Mouse (Mus musculus): ENCODE results near the gene Zfp952. TPM values are rescaled to one million over a fixed set of nuclear protein-coding genes. Genes with fewer than 3 reads are reported as not detected.
"Not testable (repeated sequence)": the region's sequence is repeated elsewhere in the genome, so short reads cannot be mapped to it uniquely, and the experiment has no call there.

Gene Zfp952
- polyA plus RNA-seq, 1 experiment from 2014 or later, result 13.5 TPM

- Histone ChIP-seq H3K27ac (ENCODE audit: low read depth, low read length) (no peak overlapping the region), H3K9ac (ENCODE audit: low read depth, low read length) (peak overlapping the region; percentile 67), H3K4me2 (replicated peaks; ENCODE audit: low read depth, low read length) (peak overlapping the region; percentile 45), H3K36me3 (ENCODE audit: control insufficient read depth, insufficient read depth, low read length) (no peaks in the 10 kb centered on the region), H3K27me3 (ENCODE audit: control insufficient read depth, insufficient read depth, low read length) (no peaks in the 10 kb centered on the region), H3K4me1 (ENCODE audit: control insufficient read depth, insufficient read depth, low read length) (peaks cover 10% of the 10 kb centered on the region), H3K4me3 (ENCODE audit: low read length) (peak overlapping the region; percentile 66), H3K9me3 (ENCODE audit: control insufficient read depth, low read length) (no peaks in the 10 kb centered on the region)
- peak; percentile 65 for ATAC-seq (ENCODE audit: low FRiP score, low TSS enrichment)
- WGBS, result under 1% methylated on average over 14 of the region's 14 CpGs
Observed at GRCm38 (mm10) chr17:32965253-32965622, 27.7 kb upstream of the Zfp952 start.

DNA sequence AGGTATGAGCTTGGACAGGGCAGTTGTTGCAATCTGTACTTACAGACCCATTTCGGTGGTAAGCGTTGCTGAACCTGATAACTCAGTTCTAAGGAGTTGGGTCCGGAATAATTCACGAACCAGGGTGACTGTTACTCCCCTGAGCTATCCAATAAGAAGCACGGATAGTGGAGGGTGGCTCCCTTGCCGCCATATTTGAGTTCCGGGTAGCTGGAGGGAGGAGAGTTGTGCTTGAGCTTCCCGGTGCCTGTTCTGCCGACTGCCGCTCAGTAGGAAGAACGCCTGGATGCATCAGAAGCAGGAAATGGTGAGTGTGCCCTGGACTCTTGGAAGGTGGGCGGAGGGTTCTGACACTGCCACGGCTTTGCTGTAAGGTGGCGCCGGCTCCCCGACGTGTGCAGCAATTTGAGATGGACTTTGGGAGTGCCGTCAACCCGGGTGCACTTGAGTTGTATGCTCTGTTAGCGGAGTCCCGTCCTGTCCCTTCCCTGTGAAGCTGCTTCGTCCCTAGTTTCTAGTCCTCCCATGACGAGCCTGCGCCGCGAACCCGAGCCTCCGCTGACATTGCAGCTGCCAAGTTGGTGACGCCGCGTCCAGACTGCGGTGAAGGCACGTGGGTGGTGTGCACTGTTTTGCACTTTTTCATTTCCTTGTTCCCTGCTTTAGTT is 27.2 kb upstream of the Zfp952 start, which contains the start of gene Zfp472:
TSS of gene Zfp472 (plus strand) at position 192 of the 668 bp plus-strand sequence.
- Histone ChIP-seq H3K4me2 (replicated peaks; ENCODE audit: low read depth, low read length) (peak within 1 kb of the TSS; percentile 45), H3K9me3 (ENCODE audit: control insufficient read depth, low read length) (no peaks in the 10 kb centered on the region), H3K4me3 (ENCODE audit: low read length) (peak within 1 kb of the TSS; percentile 66), H3K27ac (ENCODE audit: low read depth, low read length) (peak within 1 kb of the TSS; percentile 72), H3K9ac (ENCODE audit: low read depth, low read length) (peak within 1 kb of the TSS; percentile 67), H3K27me3 (ENCODE audit: control insufficient read depth, insufficient read depth, low read length) (no peaks in the 10 kb centered on the region), H3K4me1 (ENCODE audit: control insufficient read depth, insufficient read depth, low read length) (peaks cover 10% of the 10 kb centered on the region), H3K36me3 (ENCODE audit: control insufficient read depth, insufficient read depth, low read length) (no peaks in the 10 kb centered on the region)
- 0% methylated on average over 33 of the region's 33 CpGs for WGBS
- ATAC-seq (ENCODE audit: low FRiP score, low TSS enrichment), result peak; percentile 99

- ATAC-seq (ENCODE audit: low FRiP score, low TSS enrichment), result no peak
- Histone ChIP-seq H3K4me2 (replicated peaks; ENCODE audit: low read depth, low read length) (no peak overlapping the region), H3K9me3 (ENCODE audit: control insufficient read depth, low read length) (no peaks in the 10 kb centered on the region), H3K4me1 (ENCODE audit: control insufficient read depth, insufficient read depth, low read length) (no peaks in the 10 kb centered on the region), H3K4me3 (ENCODE audit: low read length) (no peak overlapping the region), H3K27me3 (ENCODE audit: control insufficient read depth, insufficient read depth, low read length) (no peaks in the 10 kb centered on the region), H3K27ac (ENCODE audit: low read depth, low read length) (no peak overlapping the region), H3K36me3 (ENCODE audit: control insufficient read depth, insufficient read depth, low read length) (peaks cover 32% of the 10 kb centered on the region), H3K9ac (ENCODE audit: low read depth, low read length) (no peak overlapping the region)
- 78% methylated on average over 4 of the region's 4 CpGs for WGBS
Observed at GRCm38 (mm10) chr17:32981361-32981760, 11.6 kb upstream of the Zfp952 start.

DNA sequence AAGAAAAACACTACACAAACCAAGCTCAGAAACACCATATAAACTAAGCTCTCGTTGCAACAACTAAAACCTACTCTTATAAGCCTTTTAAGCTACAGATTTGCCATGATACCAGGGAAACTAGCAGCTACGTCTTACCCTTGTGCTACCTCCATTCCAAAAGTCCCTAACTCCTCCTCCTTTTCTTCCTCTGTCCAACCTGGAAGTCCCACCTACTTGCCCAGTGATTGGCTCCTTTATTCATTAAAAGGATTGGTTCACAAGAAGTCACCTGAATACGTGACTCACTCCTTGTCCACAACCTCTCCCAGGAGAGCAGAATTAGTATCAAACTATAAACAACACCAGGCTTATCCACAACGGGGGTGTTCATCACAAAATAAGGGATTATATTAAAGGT is 6.6 kb upstream of the Zfp952 start:
- WGBS, result 77% methylated on average over 4 of the region's 4 CpGs
- ATAC-seq (ENCODE audit: low FRiP score, low TSS enrichment), result no peak

GRCm38 (mm10) chr17:32991965-32992698 is 797 bp upstream of the Zfp952 start:
- H3K36me3 ChIP-seq (ENCODE audit: control insufficient read depth, insufficient read depth, low read length), result peaks cover 11% of the 10 kb centered on the region; the same call in 1 of the 2 replicates
- H3K4me2 ChIP-seq (replicated peaks; ENCODE audit: low read depth, low read length), result peak overlapping the region; percentile 77
- H3K27me3 ChIP-seq (ENCODE audit: control insufficient read depth, insufficient read depth, low read length), result no peaks in the 10 kb centered on the region
- no peak for ATAC-seq (ENCODE audit: low FRiP score, low TSS enrichment)
- no peak overlapping the region for H3K9ac ChIP-seq (ENCODE audit: low read depth, low read length)
- no peak overlapping the region for H3K27ac ChIP-seq (ENCODE audit: low read depth, low read length)
- H3K4me1 ChIP-seq (ENCODE audit: control insufficient read depth, insufficient read depth, low read length), result 0 out of 2 replicates have a peak, but pooled peaks cover 3% of the 10 kb centered on the region
- H3K9me3 ChIP-seq (ENCODE audit: control insufficient read depth, low read length), result no peaks in the 10 kb centered on the region
- WGBS, result 74% methylated on average over 12 of the region's 12 CpGs
- H3K4me3 ChIP-seq (ENCODE audit: low read length), result peak overlapping the region; percentile 65; the same call in 1 of the 2 replicates

More for the DNA sequence above, 6.6 kb upstream of the Zfp952 start:
- H3K27me3 ChIP-seq (ENCODE audit: control insufficient read depth, insufficient read depth, low read length), result no peaks in the 10 kb centered on the region
- no peaks in the 10 kb centered on the region for H3K4me1 ChIP-seq (ENCODE audit: control insufficient read depth, insufficient read depth, low read length)
- H3K4me2 ChIP-seq (replicated peaks; ENCODE audit: low read depth, low read length), result no peak overlapping the region
- H3K9me3 ChIP-seq (ENCODE audit: control insufficient read depth, low read length), result no peaks in the 10 kb centered on the region
- no peak overlapping the region for H3K4me3 ChIP-seq (ENCODE audit: low read length)
- H3K27ac ChIP-seq (ENCODE audit: low read depth, low read length), result no peak overlapping the region
- H3K9ac ChIP-seq (ENCODE audit: low read depth, low read length), result no peak overlapping the region
- no peaks in the 10 kb centered on the region for H3K36me3 ChIP-seq (ENCODE audit: control insufficient read depth, insufficient read depth, low read length)

- no peak overlapping the region for H3K9ac ChIP-seq (ENCODE audit: low read depth, low read length)
- H3K27me3 ChIP-seq (ENCODE audit: control insufficient read depth, insufficient read depth, low read length), result no peaks in the 10 kb centered on the region
- H3K4me2 ChIP-seq (replicated peaks; ENCODE audit: low read depth, low read length), result no peak overlapping the region
- H3K36me3 ChIP-seq (ENCODE audit: control insufficient read depth, insufficient read depth, low read length), result peaks cover 34% of the 10 kb centered on the region
- no peak overlapping the region for H3K4me3 ChIP-seq (ENCODE audit: low read length)
- 0 out of 2 replicates have a peak, but pooled peaks cover 3% of the 10 kb centered on the region for H3K4me1 ChIP-seq (ENCODE audit: control insufficient read depth, insufficient read depth, low read length)
- no peak overlapping the region for H3K27ac ChIP-seq (ENCODE audit: low read depth, low read length)
- H3K9me3 ChIP-seq (ENCODE audit: control insufficient read depth, low read length), result peaks cover 10% of the 10 kb centered on the region; the same call in 1 of the 2 replicates
- no peak for ATAC-seq (ENCODE audit: low FRiP score, low TSS enrichment)
- WGBS, result 94% methylated on average over 2 of the region's 2 CpGs
Observed at GRCm38 (mm10) chr17:32998492-32998891, 5.6 kb downstream of the Zfp952 start.

- H3K27ac ChIP-seq (ENCODE audit: low read depth, low read length), result no peak overlapping the region
- WGBS, result 50% methylated on average over 9 of the region's 9 CpGs
Observed at GRCm38 (mm10) chr17:33008337-33008736, 15.4 kb downstream of the Zfp952 start.

GRCm38 (mm10) chr17:33020434-33020833 is 27.5 kb downstream of the Zfp952 start:
- peaks cover 40% of the 10 kb centered on the region for H3K36me3 ChIP-seq (ENCODE audit: control insufficient read depth, insufficient read depth, low read length)
- not testable (repeated sequence) for H3K9ac ChIP-seq (ENCODE audit: low read depth, low read length); H3K27ac ChIP-seq (ENCODE audit: low read depth, low read length); H3K4me3 ChIP-seq (ENCODE audit: low read length); H3K4me2 ChIP-seq (replicated peaks; ENCODE audit: low read depth, low read length); H3K4me1 ChIP-seq (ENCODE audit: control insufficient read depth, insufficient read depth, low read length); H3K27me3 ChIP-seq (ENCODE audit: control insufficient read depth, insufficient read depth, low read length); ATAC-seq (ENCODE audit: low FRiP score, low TSS enrichment)
- peaks cover 53% of the 10 kb centered on the region for H3K9me3 ChIP-seq (ENCODE audit: control insufficient read depth, low read length)

More at GRCm38 (mm10) chr17:33008337-33008736, 15.4 kb downstream of the Zfp952 start:
- no peak overlapping the region for H3K9ac ChIP-seq (ENCODE audit: low read depth, low read length)
- H3K4me1 ChIP-seq (ENCODE audit: control insufficient read depth, insufficient read depth, low read length), result no peaks in the 10 kb centered on the region
- H3K36me3 ChIP-seq (ENCODE audit: control insufficient read depth, insufficient read depth, low read length), result peaks cover 19% of the 10 kb centered on the region
- H3K9me3 ChIP-seq (ENCODE audit: control insufficient read depth, low read length), result peaks cover 12% of the 10 kb centered on the region
- no peaks in the 10 kb centered on the region for H3K27me3 ChIP-seq (ENCODE audit: control insufficient read depth, insufficient read depth, low read length)
- H3K4me2 ChIP-seq (replicated peaks; ENCODE audit: low read depth, low read length), result no peak overlapping the region
- H3K4me3 ChIP-seq (ENCODE audit: low read length), result no peak overlapping the region
- ATAC-seq (ENCODE audit: low FRiP score, low TSS enrichment), result no peak

- Histone ChIP-seq H3K4me1 (ENCODE audit: control insufficient read depth, insufficient read depth, low read length) (no peaks in the 10 kb centered on the region), H3K4me3 (ENCODE audit: low read length) (peak overlapping the region; percentile 57), H3K27me3 (ENCODE audit: control insufficient read depth, insufficient read depth, low read length) (no peaks in the 10 kb centered on the region), H3K27ac (ENCODE audit: low read depth, low read length) (no peak overlapping the region), H3K9ac (ENCODE audit: low read depth, low read length) (peak overlapping the region; percentile 82; the same call in 1 of the 2 replicates), H3K9me3 (ENCODE audit: control insufficient read depth, low read length) (peaks cover 4% of the 10 kb centered on the region; the same call in 1 of the 2 replicates), H3K4me2 (replicated peaks; ENCODE audit: low read depth, low read length) (peak overlapping the region; percentile 51), H3K36me3 (ENCODE audit: control insufficient read depth, insufficient read depth, low read length) (no peaks in the 10 kb centered on the region)
- WGBS, result 10% methylated on average over 10 of the region's 10 CpGs
- no peak for ATAC-seq (ENCODE audit: low FRiP score, low TSS enrichment)
Observed at GRCm38 (mm10) chr17:33032376-33032775, 39.4 kb downstream of the Zfp952 start.
